8 mouse cellular contexts compared by ENCODE assay signal in the genomic region with DNA sequence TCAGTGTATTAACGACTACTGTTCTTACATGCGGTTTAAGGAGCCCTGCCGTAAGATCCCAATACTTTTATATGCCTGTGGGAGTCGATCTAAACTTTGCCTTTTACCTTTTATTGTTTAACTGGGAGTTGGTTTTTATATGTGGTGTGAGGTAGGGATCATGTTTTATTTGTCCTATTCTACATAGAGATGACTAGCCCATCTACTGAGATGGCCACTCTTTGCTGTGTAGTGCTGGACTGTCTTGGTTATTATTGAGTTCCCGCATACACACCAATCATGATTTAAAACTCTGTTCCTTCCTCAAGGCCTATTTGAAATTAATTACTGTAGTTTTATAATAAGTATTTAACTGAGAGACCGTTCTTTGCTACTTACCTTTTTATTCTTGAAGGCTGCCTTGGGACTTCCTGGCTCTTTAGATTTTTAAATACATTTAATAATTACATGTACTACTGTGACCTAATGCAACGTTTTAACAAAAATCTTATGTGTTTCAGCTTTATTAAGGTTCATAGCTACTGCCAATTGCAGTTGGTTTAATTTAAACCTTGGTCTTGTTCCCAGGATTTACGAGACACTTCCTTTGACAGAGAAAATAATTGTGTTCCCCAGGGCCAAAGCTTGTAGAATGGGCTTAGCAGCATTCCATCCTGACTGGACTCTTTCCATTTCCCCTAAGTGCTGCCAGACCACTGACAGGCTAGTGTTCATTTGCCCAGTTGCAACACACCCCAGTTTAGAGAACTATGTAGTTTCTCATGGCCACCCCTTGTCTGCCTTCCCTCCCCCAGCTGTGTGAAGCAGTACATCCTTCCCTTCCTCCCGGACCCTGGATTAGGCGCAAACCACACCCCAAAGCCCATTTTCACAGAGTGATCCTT. TPM values are rescaled to one million over a fixed set of nuclear protein-coding genes. Genes with fewer than 3 reads are reported as not detected.
DNase-seq lines count a peak whose midpoint lies in the region; ATAC-seq and TF ChIP-seq lines count a peak whose summit lies in the region.

No protein-coding gene starts in this region.

- H3K9me3 ChIP-seq in hindbrain, embryonic 16.5 days (ENCODE audit: control insufficient read depth, low read length) = no peaks in the 10 kb centered on the region
- H3K9me3 ChIP-seq in hindbrain, embryonic 10.5 days = no peaks in the 10 kb centered on the region
- no peaks in the 10 kb centered on the region for H3K9me3 ChIP-seq in lung, postnatal 0 days (ENCODE audit: low read length)

- peak; percentile 40; the same call in 1 of the 2 replicates for TF ChIP-seq EP300 in lung, postnatal 0 days (IDR thresholded peaks at IDR 0.05)

- H3K27me3 ChIP-seq in hindbrain, embryonic 16.5 days (replicated peaks; ENCODE audit: control insufficient read depth, insufficient read depth, low read length) = no peaks in the 10 kb centered on the region
- H3K27me3 ChIP-seq in hindbrain, embryonic 10.5 days (ENCODE audit: insufficient read depth, poor library complexity, severe bottlenecking) = no peaks in the 10 kb centered on the region
- no peaks in the 10 kb centered on the region for H3K27me3 ChIP-seq in lung, postnatal 0 days (replicated peaks; ENCODE audit: insufficient read depth, low read length)

- H3K4me2 ChIP-seq in hindbrain, embryonic 16.5 days (ENCODE audit: low read length) = no peak overlapping the region
- H3K4me2 ChIP-seq in lung, postnatal 0 days (replicated peaks; ENCODE audit: low read depth, low read length) = no peak overlapping the region

- DNase-seq in hindbrain, embryonic 10.5 days (ENCODE audit: low spot score) = no peak
- DNase-seq in ZHBTc4 (ENCODE audit: low read depth, low spot score) = peak; percentile 32
- DNase-seq in heart, adult 9 months (ENCODE audit: low spot score in 2 of 2) = peak; percentile 21 to 27
- DNase-seq in lung, postnatal 0 days (ENCODE audit: low spot score) = peak; percentile 89
- DNase-seq in left cerebral cortex, adult 18-20 months (ENCODE audit: low spot score in 2 of 2) = no peak
- DNase-seq in adrenal gland, postnatal 25 days = no peak
- no peak for DNase-seq in frontal cortex, postnatal 25 days (ENCODE audit: low spot score in 2 of 2)

- H3K36me3 ChIP-seq in hindbrain, embryonic 16.5 days (ENCODE audit: control insufficient read depth, insufficient read depth, low read length) = no peaks in the 10 kb centered on the region
- peaks cover 6% of the 10 kb centered on the region for H3K36me3 ChIP-seq in hindbrain, embryonic 10.5 days
- no peaks in the 10 kb centered on the region for H3K36me3 ChIP-seq in lung, postnatal 0 days (ENCODE audit: insufficient read depth, low read length)

- H3K4me1 ChIP-seq in hindbrain, embryonic 16.5 days (ENCODE audit: control insufficient read depth, insufficient read depth, low read depth, low read length) = no peaks in the 10 kb centered on the region
- no peaks in the 10 kb centered on the region for H3K4me1 ChIP-seq in hindbrain, embryonic 10.5 days (replicated peaks)
- H3K4me1 ChIP-seq in lung, postnatal 0 days (ENCODE audit: insufficient read depth, low read depth, low read length) = no peaks in the 10 kb centered on the region

- H3K27ac ChIP-seq in hindbrain, embryonic 16.5 days (ENCODE audit: low read depth, low read length) = no peak overlapping the region
- H3K27ac ChIP-seq in hindbrain, embryonic 10.5 days = no peak overlapping the region
- 0 out of 2 replicates have a peak overlapping the region, but pooled peaks have one; percentile 9 for H3K27ac ChIP-seq in lung, postnatal 0 days (ENCODE audit: low read length)

- no peak for TF ChIP-seq CTCF in lung, postnatal 0 days (IDR thresholded peaks at IDR 0.05)

- 80% methylated on average over 10 of the region's 10 CpGs for WGBS in hindbrain, embryonic 16.5 days
- 89% methylated on average over 10 of the region's 10 CpGs for WGBS in hindbrain, embryonic 10.5 days
- WGBS in lung, postnatal 0 days = 73% methylated on average over 10 of the region's 10 CpGs

- no peak overlapping the region for H3K9ac ChIP-seq in hindbrain, embryonic 16.5 days (ENCODE audit: low read depth, low read length)
- no peak overlapping the region for H3K9ac ChIP-seq in lung, postnatal 0 days (replicated peaks; ENCODE audit: low read depth)

- no peak overlapping the region for H3K4me3 ChIP-seq in hindbrain, embryonic 16.5 days (ENCODE audit: low read length)
- no peak overlapping the region for H3K4me3 ChIP-seq in hindbrain, embryonic 10.5 days
- H3K4me3 ChIP-seq in lung, postnatal 0 days (ENCODE audit: low read depth, low read length) = no peak overlapping the region

- peak; percentile 56 for ATAC-seq in hindbrain, embryonic 16.5 days
- peak; percentile 91 for ATAC-seq in lung, postnatal 0 days

RNA-seq across cellular contexts. Expression of gene Gpr83, which starts 17.9 kb away (rescaled TPM):
- polyA plus RNA-seq in hindbrain, embryonic 16.5 days (2015; fragmentation: Nextera tagmentation; extraction: Ambion mirVana) = 1.3 and 1.7 TPM in 2 replicates
- polyA plus RNA-seq in hindbrain, embryonic 10.5 days (2016; fragmentation: Nextera tagmentation; extraction: Ambion mirVana) = 0.65 and 0.71 TPM in 2 replicates
- polyA plus RNA-seq in lung, postnatal 0 days (2015; fragmentation: Nextera tagmentation; extraction: Ambion mirVana) = 0.05 TPM in 1 of 2 replicates, not detected in the other
- total RNA-seq in left cerebral cortex, adult 18-20 months (2021) = 10 to 100 TPM; 23.2 to 27.9 TPM
- not detected in 2 replicates for total RNA-seq in adrenal gland, postnatal 25 days (2021)

RNA-seq across cellular contexts. Expression of gene Ankrd49, which starts 57.5 kb away (rescaled TPM):
- 21.1 and 26.4 TPM in 2 replicates for polyA plus RNA-seq in hindbrain, embryonic 16.5 days (2015; fragmentation: Nextera tagmentation; extraction: Ambion mirVana)
- polyA plus RNA-seq in hindbrain, embryonic 10.5 days (2016; fragmentation: Nextera tagmentation; extraction: Ambion mirVana) = 38.6 and 51.8 TPM in 2 replicates
- 19.7 and 21.4 TPM in 2 replicates for polyA plus RNA-seq in lung, postnatal 0 days (2015; fragmentation: Nextera tagmentation; extraction: Ambion mirVana)
- 10 to 100 TPM; 11.1 to 11.3 TPM for total RNA-seq in left cerebral cortex, adult 18-20 months (2021)
- 14.8 and 18.0 TPM in 2 replicates for total RNA-seq in adrenal gland, postnatal 25 days (2021)

RNA-seq across cellular contexts. Expression of gene Mre11a, which starts 57.7 kb away (rescaled TPM):
- polyA plus RNA-seq in hindbrain, embryonic 16.5 days (2015; fragmentation: Nextera tagmentation; extraction: Ambion mirVana) = 10.3 and 10.8 TPM in 2 replicates
- polyA plus RNA-seq in hindbrain, embryonic 10.5 days (2016; fragmentation: Nextera tagmentation; extraction: Ambion mirVana) = 25.9 and 43.8 TPM in 2 replicates
- polyA plus RNA-seq in lung, postnatal 0 days (2015; fragmentation: Nextera tagmentation; extraction: Ambion mirVana) = 4.7 and 8.1 TPM in 2 replicates
- total RNA-seq in left cerebral cortex, adult 18-20 months (2021) = 10 to 100 TPM; 15.2 to 17.8 TPM
- 20.4 and 22.0 TPM in 2 replicates for total RNA-seq in adrenal gland, postnatal 25 days (2021)

Comparison
In these comparisons a context has a peak if more than half of its experiments do, and no peak if none do; other contexts are left out.
1. DNase-seq: peak in ZHBTc4 (single experiment), heart, adult 9 months (2 of 2) and lung, postnatal 0 days (single experiment); none in hindbrain, embryonic 10.5 days (single experiment), left cerebral cortex, adult 18-20 months (0 of 2), adrenal gland, postnatal 25 days (single experiment) and frontal cortex, postnatal 25 days (0 of 2).